Mouse (Mus musculus) liver, embryonic 14.5 days (tissue): ENCODE measurements at regions not wholly inside any gene's neighbourhood (a gene's known extent, or its start where the extent isn't known, plus 50 kb on each side); places are given as distances from the start of the nearest gene placed in this dataset.

Source experiments
- ATAC-seq: fragments of 200-750 bp; cut with Nextera tagmentation; 2 replicates; pipeline ENCODE4 v1.8.0; 2017; ENCODE audit warnings: moderate number of reproducible peaks, mild to moderate bottlenecking, moderate library complexity; ENCODE audit not compliant: insufficient read depth
- DNase-seq, 3 experiments: peaks; one replicate each; pipeline ENCODE4 v3.0.0-alpha.2; 2012 to 2013; ENCODE audit warnings: low read depth in 3 of 3, low spot score in 3 of 3
- H3K27ac ChIP-seq: fragments of 300-500 bp; sonication (generic); 2 replicates; pipeline ENCODE4 v1.5.1; 2014; ENCODE audit warnings: moderate library complexity, mild to moderate bottlenecking, control low read depth, inconsistent platforms
- H3K27me3 ChIP-seq: fragments of 300-500 bp; sonication (generic); 2 replicates; pipeline ENCODE4 v1.6.1; 2014; ENCODE audit warnings: mild to moderate bottlenecking, low read length, moderate library complexity; ENCODE audit not compliant: control insufficient read depth, insufficient read depth
- H3K36me3 ChIP-seq: fragments of 300-500 bp; sonication (generic); replicated peaks from 2 replicates; pipeline ENCODE4 v1.6.1; 2014; ENCODE audit warnings: low read depth; ENCODE audit not compliant: control insufficient read depth, insufficient read depth
- H3K4me1 ChIP-seq, 2 experiments: fragments of 200-500 bp in 1 of 2; fragments of 300-500 bp in 1 of 2; sonication (generic) in 1 of 2; replicated peaks; 2 replicates each; pipeline ENCODE4 v1.6.1; 2012 to 2014; ENCODE audit warnings: antibody characterized with exemption in 1 of 2, inconsistent platforms in 1 of 2, low read length in 1 of 2; ENCODE audit not compliant: control insufficient read depth in 2 of 2, insufficient read depth in 2 of 2
- H3K4me2 ChIP-seq: fragments of 300-500 bp; sonication (generic); 2 replicates; pipeline ENCODE4 v1.6.1; 2014; ENCODE audit warnings: low read depth, mild to moderate bottlenecking, control low read depth, moderate library complexity
- H3K4me3 ChIP-seq, 2 experiments: fragments of 200-500 bp in 1 of 2; fragments of 300-500 bp in 1 of 2; sonication (generic) in 1 of 2; 2 replicates each; pipeline ENCODE4 v1.5.1; 2012 to 2014; ENCODE audit warnings: low read depth in 2 of 2, low read length in 2 of 2, mild to moderate bottlenecking in 2 of 2, control low read depth in 1 of 2, inconsistent platforms in 1 of 2, moderate library complexity in 1 of 2; ENCODE audit not compliant: insufficient read depth in 1 of 2
- H3K9ac ChIP-seq: fragments of 300-500 bp; sonication (generic); replicated peaks from 2 replicates; pipeline ENCODE4 v1.6.1; 2014; ENCODE audit warnings: mild to moderate bottlenecking, control low read depth, moderate library complexity
- H3K9me3 ChIP-seq: fragments of 300-500 bp; sonication (generic); 2 replicates; pipeline ENCODE4 v1.6.1; 2016; ENCODE audit warnings: low read length, mixed read lengths; ENCODE audit not compliant: control insufficient read depth
- CTCF ChIP-seq: IDR thresholded peaks from 2 replicates; pipeline ENCODE4 v1.5.1; 2016; ENCODE audit warnings: antibody characterized with exemption, low read depth, control low read depth
- EP300 ChIP-seq: IDR thresholded peaks from 2 replicates; pipeline ENCODE4 v1.6.1; 2016; ENCODE audit warnings: antibody characterized with exemption, low read depth
- WGBS: fragments of 180-500 bp; shearing (Covaris S2); extraction: QIAGEN DNeasy Blood & Tissue Kit; methylation state at CpG from one replicate; pipeline ENCODE4 v1.1.7; 2014; ENCODE audit not compliant: insufficient replicate concordance; 5-methylcytosine and 5-hydroxymethylcytosine counted together

- TF ChIP-seq CTCF = no peak
- no peak for TF ChIP-seq EP300
- no peaks in the 10 kb centered on the region for H3K4me1 ChIP-seq
- no peak overlapping the region for H3K4me2 ChIP-seq
- ATAC-seq = no peak
- no peak for DNase-seq
- no peak overlapping the region for H3K4me3 ChIP-seq
- H3K27ac ChIP-seq = no peak overlapping the region
- H3K9me3 ChIP-seq = no peaks in the 10 kb centered on the region
- no peaks in the 10 kb centered on the region for H3K36me3 ChIP-seq
- 49% methylated on average over 2 of the region's 2 CpGs for WGBS
- no peak overlapping the region for H3K9ac ChIP-seq
- no peaks in the 10 kb centered on the region for H3K27me3 ChIP-seq
Measured at GRCm38 (mm10) chr4:21267302-21267701, 418.5 kb downstream of the Prdm13 start.

- Histone ChIP-seq H3K4me3 (no peak overlapping the region), H3K4me1 (no peaks in the 10 kb centered on the region), H3K36me3 (no peaks in the 10 kb centered on the region), H3K27ac (no peak overlapping the region), H3K9me3 (no peaks in the 10 kb centered on the region), H3K27me3 (no peaks in the 10 kb centered on the region), H3K4me2 (no peak overlapping the region), H3K9ac (no peak overlapping the region)
- DNase-seq = no peak
- ATAC-seq = no peak
- no peak for TF ChIP-seq CTCF
- TF ChIP-seq EP300 = no peak
Measured at GRCm38 (mm10) chr4:21266886-21267285, 418.9 kb downstream of the Prdm13 start.

- Histone ChIP-seq H3K4me1 (no peaks in the 10 kb centered on the region), H3K9ac (no peak overlapping the region), H3K27ac (no peak overlapping the region), H3K4me3 (no peak overlapping the region), H3K4me2 (no peak overlapping the region), H3K27me3 (no peaks in the 10 kb centered on the region), H3K36me3 (no peaks in the 10 kb centered on the region), H3K9me3 (no peaks in the 10 kb centered on the region)
- no peak for TF ChIP-seq EP300
- no peak for TF ChIP-seq CTCF
- ATAC-seq = no peak
- 53% methylated on average over 2 of the region's 2 CpGs for WGBS
- DNase-seq = no peak
Measured at GRCm38 (mm10) chr4:21250396-21250795, 435.4 kb downstream of the Prdm13 start.

- Histone ChIP-seq H3K27me3 (no peaks in the 10 kb centered on the region), H3K36me3 (no peaks in the 10 kb centered on the region), H3K9me3 (no peaks in the 10 kb centered on the region), H3K4me1 (no peaks in the 10 kb centered on the region), H3K4me2 (no peak overlapping the region), H3K27ac (no peak overlapping the region), H3K4me3 (no peak overlapping the region), H3K9ac (no peak overlapping the region)
- TF ChIP-seq EP300 (no peak), CTCF (peak; percentile 50)
- ATAC-seq (no peak), DNase-seq (no peak)
- WGBS = 19% methylated on average over 4 of the region's 4 CpGs
Measured at GRCm38 (mm10) chr4:21222631-21223030, 463.1 kb downstream of the Prdm13 start.

- ATAC-seq (no peak), DNase-seq (no peak)
- H3K9ac ChIP-seq = no peak overlapping the region
- H3K9me3 ChIP-seq = no peaks in the 10 kb centered on the region
- H3K4me2 ChIP-seq = no peak overlapping the region
- TF ChIP-seq CTCF = no peak
- no peak for TF ChIP-seq EP300
- no peak overlapping the region for H3K4me3 ChIP-seq
- WGBS = 66% methylated on average over 4 of the region's 4 CpGs
- H3K27ac ChIP-seq = no peak overlapping the region
- no peaks in the 10 kb centered on the region for H3K36me3 ChIP-seq
- H3K4me1 ChIP-seq = no peaks in the 10 kb centered on the region
- no peaks in the 10 kb centered on the region for H3K27me3 ChIP-seq
Measured at GRCm38 (mm10) chr4:21207617-21208016, 478.1 kb downstream of the Prdm13 start.

GRCm38 (mm10) chr4:21195620-21196019, 490.1 kb downstream of the Prdm13 start:
- H3K4me2 ChIP-seq = no peak overlapping the region
- no peaks in the 10 kb centered on the region for H3K9me3 ChIP-seq
- ATAC-seq = no peak
- H3K27ac ChIP-seq = no peak overlapping the region
- H3K9ac ChIP-seq = no peak overlapping the region
- H3K4me1 ChIP-seq = no peaks in the 10 kb centered on the region
- H3K27me3 ChIP-seq = no peaks in the 10 kb centered on the region
- H3K4me3 ChIP-seq = no peak overlapping the region
- WGBS = 47% methylated on average over 1 of the region's 1 CpGs
- H3K36me3 ChIP-seq = no peaks in the 10 kb centered on the region
- no peak for TF ChIP-seq EP300
- TF ChIP-seq CTCF = no peak
- DNase-seq = no peak
